Mouse (Mus musculus): ENCODE data around the gene Akt2. TPM values are rescaled to one million over a fixed set of nuclear protein-coding genes. Genes with fewer than 3 reads are reported as not detected.
A peak's percentile ranks its signal among the peaks of the same experiment; 100 is the strongest.

The Akt2 gene
- 42.8 and 46.7 TPM in 2 replicates for total RNA-seq (2014; rRNA removed)
- polyA plus RNA-seq (2015; fragmentation: Nextera tagmentation; extraction: Ambion mirVana): 37.7 and 38.1 TPM in 2 replicates

GRCm38 (mm10) chr7:27591266-27592216 is at the start of gene Akt2:
TSS of gene Akt2 (plus strand) at chr7:27591552.
- peak; percentile 99 for DNase-seq (ENCODE audit: low spot score)
- Histone ChIP-seq H3K4me1 (ENCODE audit: insufficient read depth, low read length) (peaks cover 13% of the 10 kb centered on the region; the same call in 1 of the 2 replicates), H3K4me3 (ENCODE audit: low read depth, low read length) (peak within 1 kb of the TSS; percentile 68), H3K9ac (replicated peaks; ENCODE audit: low read length, poor library complexity, severe bottlenecking) (peak within 1 kb of the TSS; percentile 88), H3K9me3 (ENCODE audit: low read length) (no peaks in the 10 kb centered on the region), H3K36me3 (ENCODE audit: insufficient read depth, low read length) (peaks cover 2% of the 10 kb centered on the region; the same call in 1 of the 2 replicates), H3K27ac (ENCODE audit: low read depth, low read length) (peak within 1 kb of the TSS; percentile 95), H3K27me3 (ENCODE audit: insufficient read depth, low read length) (no peaks in the 10 kb centered on the region), H3K4me2 (ENCODE audit: low read depth, low read length, poor library complexity, severe bottlenecking) (peak within 1 kb of the TSS; percentile 72)
- ATAC-seq (ENCODE audit: low FRiP score): peak; percentile 96
- TF ChIP-seq CTCF (IDR thresholded peaks at IDR 0.05): peak; percentile 26; the same call in 1 of the 2 replicates
- under 1% methylated on average over 49 of the region's 71 CpGs for WGBS

- DNase-seq (ENCODE audit: low spot score) (no peak), ATAC-seq (ENCODE audit: low FRiP score) (no peak)
- H3K9ac ChIP-seq (replicated peaks; ENCODE audit: low read length, poor library complexity, severe bottlenecking): peak overlapping the region; percentile 71
- TF ChIP-seq CTCF (IDR thresholded peaks at IDR 0.05): no peak
- H3K27ac ChIP-seq (ENCODE audit: low read depth, low read length): peak overlapping the region; percentile 27; the same call in 1 of the 2 replicates
- peak overlapping the region; percentile 63 for H3K4me3 ChIP-seq (ENCODE audit: low read depth, low read length)
- WGBS: 62% methylated on average over 5 of the region's 5 CpGs
- H3K4me1 ChIP-seq (ENCODE audit: insufficient read depth, low read length): peaks cover 8% of the 10 kb centered on the region; the same call in 1 of the 2 replicates
- H3K9me3 ChIP-seq (ENCODE audit: low read length): no peaks in the 10 kb centered on the region
- peaks cover 36% of the 10 kb centered on the region for H3K36me3 ChIP-seq (ENCODE audit: insufficient read depth, low read length)
- no peaks in the 10 kb centered on the region for H3K27me3 ChIP-seq (ENCODE audit: insufficient read depth, low read length)
- H3K4me2 ChIP-seq (ENCODE audit: low read depth, low read length, poor library complexity, severe bottlenecking): peak overlapping the region; percentile 76
Measured at GRCm38 (mm10) chr7:27541922-27542321, 49.4 kb upstream of the Akt2 start.

- WGBS: 2% methylated on average over 30 of the region's 30 CpGs
- Histone ChIP-seq H3K4me1 (ENCODE audit: insufficient read depth, low read length) (peaks cover 8% of the 10 kb centered on the region; the same call in 1 of the 2 replicates), H3K9ac (replicated peaks; ENCODE audit: low read length, poor library complexity, severe bottlenecking) (peak overlapping the region; percentile 71), H3K4me3 (ENCODE audit: low read depth, low read length) (peak overlapping the region; percentile 63), H3K4me2 (ENCODE audit: low read depth, low read length, poor library complexity, severe bottlenecking) (peak overlapping the region; percentile 76), H3K27me3 (ENCODE audit: insufficient read depth, low read length) (no peaks in the 10 kb centered on the region), H3K9me3 (ENCODE audit: low read length) (no peaks in the 10 kb centered on the region), H3K36me3 (ENCODE audit: insufficient read depth, low read length) (peaks cover 31% of the 10 kb centered on the region), H3K27ac (ENCODE audit: low read depth, low read length) (peak overlapping the region; percentile 27; the same call in 1 of the 2 replicates)
- DNase-seq (ENCODE audit: low spot score): peak; percentile 92
- no peak for TF ChIP-seq CTCF (IDR thresholded peaks at IDR 0.05)
- ATAC-seq (ENCODE audit: low FRiP score): peak; percentile 88
Measured at GRCm38 (mm10) chr7:27542392-27543033, 48.8 kb upstream of the Akt2 start.

GRCm38 (mm10) chr7:27543065-27543464 is 48.3 kb upstream of the Akt2 start:
- 50% methylated on average over 6 of the region's 6 CpGs for whole genome bisulfite sequencing
- peak overlapping the region; percentile 63 for H3K4me3 ChIP-seq (ENCODE audit: low read depth, low read length)
- DNase-seq (ENCODE audit: low spot score) (no peak), ATAC-seq (ENCODE audit: low FRiP score) (no peak)
- H3K9me3 ChIP-seq (ENCODE audit: low read length): no peaks in the 10 kb centered on the region
- peaks cover 8% of the 10 kb centered on the region; the same call in 1 of the 2 replicates for H3K4me1 ChIP-seq (ENCODE audit: insufficient read depth, low read length)
- peak overlapping the region; percentile 76 for H3K4me2 ChIP-seq (ENCODE audit: low read depth, low read length, poor library complexity, severe bottlenecking)
- peaks cover 25% of the 10 kb centered on the region for H3K36me3 ChIP-seq (ENCODE audit: insufficient read depth, low read length)
- TF ChIP-seq CTCF (IDR thresholded peaks at IDR 0.05): no peak
- no peaks in the 10 kb centered on the region for H3K27me3 ChIP-seq (ENCODE audit: insufficient read depth, low read length)
- H3K9ac ChIP-seq (replicated peaks; ENCODE audit: low read length, poor library complexity, severe bottlenecking): peak overlapping the region; percentile 71; the same call in 1 of the 2 replicates
- H3K27ac ChIP-seq (ENCODE audit: low read depth, low read length): peak overlapping the region; percentile 27; the same call in 1 of the 2 replicates

GRCm38 (mm10) chr7:27543851-27544250 is 47.5 kb upstream of the Akt2 start:
- Histone ChIP-seq H3K4me3 (ENCODE audit: low read depth, low read length) (no peak overlapping the region), H3K27me3 (ENCODE audit: insufficient read depth, low read length) (no peaks in the 10 kb centered on the region), H3K36me3 (ENCODE audit: insufficient read depth, low read length) (peaks cover 21% of the 10 kb centered on the region), H3K4me2 (ENCODE audit: low read depth, low read length, poor library complexity, severe bottlenecking) (no peak overlapping the region), H3K9ac (replicated peaks; ENCODE audit: low read length, poor library complexity, severe bottlenecking) (no peak overlapping the region), H3K27ac (ENCODE audit: low read depth, low read length) (no peak overlapping the region), H3K4me1 (ENCODE audit: insufficient read depth, low read length) (peaks cover 8% of the 10 kb centered on the region; the same call in 1 of the 2 replicates), H3K9me3 (ENCODE audit: low read length) (no peaks in the 10 kb centered on the region)
- no peak for TF ChIP-seq CTCF (IDR thresholded peaks at IDR 0.05)
- DNase-seq (ENCODE audit: low spot score): no peak
- ATAC-seq (ENCODE audit: low FRiP score): no peak
- 88% methylated on average over 4 of the region's 4 CpGs for WGBS

All from midbrain, postnatal 0 days (tissue).